26 mouse cellular contexts compared by ENCODE assay signal in the genomic region with DNA sequence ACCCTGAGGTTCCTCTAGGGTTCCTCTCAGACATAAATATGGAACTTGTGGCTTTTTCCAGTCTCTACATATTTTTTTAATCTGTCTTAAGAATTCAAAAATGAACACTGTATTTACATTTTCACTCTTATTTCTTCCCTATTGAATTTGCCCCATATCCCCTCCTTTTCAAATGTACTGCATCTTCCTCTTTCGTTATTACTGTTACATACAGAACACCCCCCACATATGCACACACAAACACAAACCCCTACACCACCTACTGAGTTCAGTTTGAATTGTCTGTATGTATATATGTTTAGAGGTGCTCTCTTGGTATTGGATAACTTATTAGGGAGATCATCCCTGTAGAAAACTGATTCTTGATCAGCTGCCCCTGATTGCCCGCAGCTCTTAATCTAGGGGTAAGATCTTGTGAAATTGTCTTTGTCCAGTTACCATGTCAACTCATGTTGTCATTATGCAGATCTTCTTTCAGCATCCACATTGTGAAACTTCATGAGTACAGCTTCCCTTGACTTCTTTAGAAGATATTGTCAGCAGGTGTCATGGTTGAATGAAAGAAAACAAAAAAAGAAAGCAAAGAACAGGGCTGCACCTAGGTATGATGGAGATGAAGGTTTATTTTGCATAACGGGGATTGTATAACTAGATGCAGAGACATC.
"Had no signal": no experiment of that assay in that cellular context is flagged by ENCODE, and none has a peak within 500 bp of the region (broad histone marks: within the 10 kb centered on the region; RNA-seq: fewer than 3 reads in every experiment).

No protein-coding gene starts in this region.

- DNase-seq: gastrocnemius, postnatal 14 days; gastrocnemius, postnatal 36 days; heart, adult 18-20 months; heart, postnatal 10 days; heart, postnatal 4 days; kidney, adult 18-20 months; kidney, adult 8-10 months; kidney, postnatal 10 days; kidney, postnatal 25 days; kidney, postnatal 4 days; liver had no signal

- H3K27ac ChIP-seq: heart, embryonic 10.5 days; hindbrain, embryonic 10.5 days; hindbrain, embryonic 12.5 days; hindbrain, embryonic 14.5 days; intestine, embryonic 15.5 days; layer of hippocampus, adult 2 months; left cerebral cortex, adult 2 months; limb, embryonic 10.5 days; limb, embryonic 12.5 days; liver, embryonic 12.5 days; liver, embryonic 14.5 days had no signal

- H3K9me3 ChIP-seq: heart, embryonic 10.5 days; heart, embryonic 12.5 days; hindbrain, embryonic 10.5 days; hindbrain, embryonic 12.5 days; intestine, embryonic 15.5 days; limb, embryonic 10.5 days; liver, embryonic 12.5 days had no signal

- H3K4me1 ChIP-seq: heart, embryonic 10.5 days; heart, embryonic 12.5 days; intestine, embryonic 15.5 days; liver, embryonic 12.5 days had no signal

- H3K9ac ChIP-seq: heart, embryonic 12.5 days; hindbrain, embryonic 12.5 days; hindbrain, embryonic 14.5 days; intestine, embryonic 15.5 days; limb, embryonic 12.5 days; liver, embryonic 12.5 days; liver, embryonic 14.5 days had no signal

- H3K27me3 ChIP-seq: heart, embryonic 12.5 days; hindbrain, embryonic 12.5 days; intestine, embryonic 15.5 days; limb, embryonic 12.5 days; liver, embryonic 12.5 days had no signal

- ATAC-seq: hindbrain, embryonic 16.5 days; inflammation-experienced regulatory T-cells, adult 6 months; intestine, embryonic 15.5 days; intestine, postnatal 0 days; liver, embryonic 12.5 days had no signal

- H3K4me2 ChIP-seq: heart, embryonic 12.5 days; hindbrain, embryonic 12.5 days; hindbrain, embryonic 14.5 days; intestine, embryonic 15.5 days; limb, embryonic 12.5 days; liver, embryonic 12.5 days had no signal

- H3K4me3 ChIP-seq: heart, embryonic 10.5 days; heart, embryonic 12.5 days; hindbrain, embryonic 10.5 days; hindbrain, embryonic 12.5 days; intestine, embryonic 15.5 days; layer of hippocampus, adult 2 months; left cerebral cortex, adult 2 months; limb, embryonic 10.5 days; limb, embryonic 12.5 days; liver, embryonic 12.5 days had no signal

- H3K36me3 ChIP-seq: heart, embryonic 10.5 days; heart, embryonic 12.5 days; hindbrain, embryonic 10.5 days; hindbrain, embryonic 12.5 days; intestine, embryonic 15.5 days; limb, embryonic 10.5 days; limb, embryonic 12.5 days; liver, embryonic 12.5 days had no signal
